Mouse (Mus musculus) cerebellum, adult 18-20 months (tissue): ENCODE measurements around the gene Idh3g.

Source experiments
- DNase-seq, 2 experiments: peaks; one replicate each; pipeline ENCODE4 v3.0.0; 2021

Idh3g gene

DNA sequence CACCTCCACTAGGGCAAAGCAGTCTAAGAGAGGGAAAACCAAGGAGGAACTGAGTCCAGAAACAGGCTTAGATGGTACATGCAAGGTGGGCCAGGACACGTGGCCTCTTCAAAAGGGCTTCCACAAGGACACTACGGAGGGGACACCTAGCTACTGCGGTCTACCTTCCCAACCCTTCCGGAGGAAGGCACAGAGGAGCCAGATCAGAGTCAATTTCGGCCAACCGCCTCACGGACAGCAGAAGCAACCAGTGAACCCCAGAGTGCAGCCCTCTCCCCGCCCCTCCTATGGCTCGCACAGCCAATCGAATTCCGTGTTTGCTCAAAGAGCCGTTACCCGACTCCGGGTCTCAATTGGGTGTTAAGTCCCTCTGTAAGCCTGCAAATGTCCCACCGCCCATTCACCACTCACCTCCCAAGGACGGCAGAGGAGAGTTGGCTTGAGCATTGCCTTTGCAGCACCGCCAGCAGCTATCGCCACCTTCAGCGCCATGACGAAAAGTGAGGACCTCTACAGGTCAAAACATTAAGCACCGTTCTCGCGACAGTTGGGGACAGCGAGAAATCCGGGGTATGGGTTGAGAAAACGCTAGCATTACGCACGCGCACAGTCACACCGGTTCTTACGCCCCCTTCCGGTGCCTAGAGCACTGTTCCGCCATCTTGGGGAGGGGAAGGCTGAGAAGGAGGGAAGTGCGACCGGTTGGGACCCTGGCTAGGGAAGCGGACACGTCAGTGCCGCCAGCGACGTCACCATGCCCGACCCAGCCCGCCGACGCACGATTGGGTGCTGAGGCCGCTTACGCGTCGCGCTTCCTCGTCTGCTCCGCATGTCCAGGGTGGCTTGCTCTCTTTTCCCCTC, at the start of gene Idh3g, which contains the start of gene Ssr4:
TSS of gene Idh3g (minus strand) at position 534 of the 861 bp plus-strand sequence.
TSS of gene Ssr4 (plus strand) at position 665 of the 861 bp plus-strand sequence.
- peak; percentile 89 to 93 for DNase-seq

DNA sequence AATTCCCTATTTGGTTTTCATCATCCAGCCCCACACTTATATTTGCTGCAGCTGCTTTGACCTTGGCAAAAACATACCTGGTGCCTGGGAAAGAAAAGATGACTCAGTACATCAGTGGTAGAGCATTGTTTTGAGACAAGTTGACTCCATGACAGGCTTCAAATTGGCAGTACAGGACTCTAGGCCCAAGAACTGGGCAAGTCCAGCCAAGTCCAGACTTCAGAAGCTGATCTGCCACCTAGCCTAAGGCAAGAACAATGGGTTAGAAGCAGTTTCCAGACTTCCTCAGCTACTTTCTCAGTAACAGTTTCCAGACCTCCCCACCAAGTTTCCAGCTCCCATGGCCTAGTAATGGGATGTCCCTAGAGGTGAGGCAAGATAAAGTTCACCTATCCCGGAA, 49.0 kb upstream of the Idh3g start:
- DNase-seq, result no peak

GRCm38 (mm10) chrX:73824185-73825151, 37.8 kb upstream of the Idh3g start, which contains the start of gene Pdzd4:
TSS of gene Pdzd4 (minus strand) at chrX:73824969.
- peak; percentile 77 to 78 for DNase-seq

DNA sequence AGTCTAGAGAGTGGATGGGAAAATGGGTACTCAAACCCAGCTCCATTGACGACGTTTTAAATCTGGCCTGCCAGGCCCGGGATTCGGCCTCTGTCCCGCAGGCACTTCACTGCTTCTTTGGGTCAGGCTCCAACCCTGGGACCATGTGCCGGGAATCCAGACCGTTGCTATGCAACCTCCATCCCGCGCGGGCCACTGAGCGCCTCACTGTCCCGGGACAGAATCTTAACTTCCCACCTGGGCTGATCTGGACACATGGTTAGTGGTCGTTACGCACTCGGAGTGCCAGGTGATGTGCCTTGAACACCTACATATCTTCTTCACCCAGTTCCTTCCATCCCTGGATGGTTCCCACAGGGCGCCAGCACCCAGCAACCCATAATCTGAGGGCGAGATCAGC, 37.0 kb upstream of the Idh3g start:
- peak in 1 of 2 experiments; percentile 18 for DNase-seq

DNA sequence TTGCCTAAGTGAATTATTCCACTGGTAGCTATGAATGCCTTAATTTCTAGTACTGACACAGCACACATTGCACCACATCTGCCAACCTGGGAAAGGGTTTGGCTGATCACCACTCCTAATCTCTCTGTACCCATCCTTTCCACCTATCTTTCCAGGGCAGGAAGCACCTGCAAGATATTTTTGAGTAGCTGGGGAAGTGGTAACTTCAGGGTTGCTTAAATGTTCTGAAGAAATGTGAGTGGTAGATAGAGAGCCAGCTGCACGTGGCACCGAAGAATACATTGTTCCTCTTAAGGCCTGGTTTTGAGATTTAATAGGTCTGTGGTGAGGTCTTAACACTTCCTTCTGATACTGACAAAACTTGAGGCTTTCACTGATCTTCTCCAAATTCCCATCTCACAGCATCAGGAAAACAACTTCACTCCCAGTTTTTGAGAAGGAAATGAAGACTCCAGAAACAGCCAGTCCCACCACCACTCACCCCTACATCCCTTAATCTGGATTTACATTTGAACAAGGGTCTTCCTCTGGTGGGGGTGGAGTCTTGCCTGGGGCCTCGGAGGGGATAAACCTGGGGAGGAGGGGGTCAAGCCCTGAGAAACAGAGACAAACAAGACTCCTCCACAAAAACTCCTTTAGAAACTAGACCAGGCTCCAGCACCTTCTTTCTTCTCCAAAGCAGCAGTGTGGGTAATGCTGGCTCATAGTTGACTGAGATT, 30.1 kb upstream of the Idh3g start:
- no peak for DNase-seq

- DNase-seq, result no peak
Observed at GRCm38 (mm10) chrX:73815072-73815471, 28.4 kb upstream of the Idh3g start.

GRCm38 (mm10) chrX:73805814-73806213, 19.1 kb upstream of the Idh3g start:
- DNase-seq, result no peak

GRCm38 (mm10) chrX:73798502-73798901, 11.8 kb upstream of the Idh3g start:
- DNase-seq, result peak; percentile 85 to 87

GRCm38 (mm10) chrX:73797511-73797910, 10.8 kb upstream of the Idh3g start:
- no peak for DNase-seq

GRCm38 (mm10) chrX:73793505-73793904, 6.8 kb upstream of the Idh3g start:
- no peak for DNase-seq

DNA sequence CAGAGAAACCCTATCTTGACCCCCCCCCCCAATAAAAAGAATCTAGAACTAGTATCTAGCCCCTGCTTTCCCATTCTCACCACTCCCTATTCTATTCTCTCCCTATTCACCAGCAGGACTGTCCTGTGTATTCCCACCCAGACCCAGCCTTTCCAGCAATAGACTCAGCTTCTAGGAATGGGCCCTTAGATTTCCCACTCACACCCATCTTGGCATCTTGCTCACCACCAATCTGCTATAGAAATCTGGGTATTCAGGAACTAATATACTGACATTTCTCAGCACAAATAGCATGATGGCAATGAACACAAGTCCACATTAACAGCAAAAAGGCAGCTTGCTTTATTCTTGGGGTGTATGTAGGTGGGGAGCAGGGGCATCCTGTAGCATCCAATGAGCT, 6.3 kb upstream of the Idh3g start:
- DNase-seq, result no peak

DNA sequence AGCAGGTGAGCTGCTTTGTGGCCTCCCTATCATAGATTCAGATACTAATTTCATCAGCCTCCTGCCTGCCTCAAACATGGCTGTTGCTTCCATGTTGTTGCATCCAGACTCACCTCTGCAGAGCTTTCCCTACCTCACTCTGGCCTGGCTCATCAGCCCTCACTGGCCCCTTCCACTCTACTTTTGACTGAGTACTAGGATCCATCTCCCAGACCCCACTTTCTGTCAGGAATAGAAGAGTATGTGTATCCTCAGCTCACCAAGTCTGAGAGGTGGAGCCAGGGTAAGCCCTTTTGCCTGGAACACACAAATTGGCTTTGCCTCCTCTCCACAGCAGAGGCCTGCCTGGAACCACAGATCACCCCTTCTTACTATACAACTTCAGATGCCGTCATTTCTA, 1.8 kb upstream of the Idh3g start:
- no peak for DNase-seq

GRCm38 (mm10) chrX:73787225-73787558, 495 bp upstream of the Idh3g start:
- no peak for DNase-seq

GRCm38 (mm10) chrX:73785666-73786065, 1.0 kb downstream of the Idh3g start:
- DNase-seq, result no peak

DNA sequence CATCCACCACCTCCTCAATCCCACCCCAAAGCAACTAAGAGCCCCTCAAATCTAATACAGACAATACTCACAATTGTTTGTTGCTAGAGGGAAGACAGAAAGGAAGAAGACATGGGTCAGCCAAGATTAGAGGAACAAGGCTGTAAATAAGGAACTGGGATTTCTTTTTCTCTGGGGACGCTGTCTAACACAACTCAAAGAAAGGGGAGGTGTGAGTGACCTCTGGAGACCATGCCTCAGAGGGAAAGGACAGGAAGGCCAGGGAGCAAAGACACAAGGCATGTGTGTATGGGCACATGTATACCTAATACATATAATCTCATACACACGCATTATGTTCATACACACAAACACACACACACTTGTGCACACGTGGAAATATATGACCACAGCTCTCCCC, 4.5 kb downstream of the Idh3g start:
- DNase-seq, result no peak

- DNase-seq, result no peak
Observed at GRCm38 (mm10) chrX:73774802-73775483, 11.8 kb downstream of the Idh3g start.

- no peak for DNase-seq
Observed at GRCm38 (mm10) chrX:73774168-73774760, 12.4 kb downstream of the Idh3g start, which contains the start of gene Srpk3. TSS of gene Srpk3 (plus strand) at chrX:73774405.

GRCm38 (mm10) chrX:73767267-73767666, 19.4 kb downstream of the Idh3g start:
- DNase-seq, result no peak

DNA sequence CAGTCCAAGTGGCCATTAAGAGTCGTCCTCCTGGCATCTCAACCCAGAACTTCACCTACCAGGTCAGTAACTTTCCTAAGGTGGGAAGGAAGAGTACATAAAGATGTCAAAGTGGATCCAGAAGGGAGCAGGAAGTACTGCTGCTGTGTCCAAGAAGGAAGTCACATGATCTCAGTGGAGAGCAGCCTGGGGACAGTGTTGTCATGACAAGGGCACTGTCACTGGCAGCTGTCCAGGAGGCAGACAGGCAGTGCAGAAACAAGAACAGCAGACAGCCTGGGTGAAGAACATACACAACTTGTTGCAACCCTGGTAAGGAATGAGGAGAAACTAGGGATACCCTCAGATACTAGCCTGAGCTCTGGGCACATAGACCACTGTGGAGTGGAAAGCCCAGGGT, 21.4 kb downstream of the Idh3g start:
- DNase-seq, result no peak

DNA sequence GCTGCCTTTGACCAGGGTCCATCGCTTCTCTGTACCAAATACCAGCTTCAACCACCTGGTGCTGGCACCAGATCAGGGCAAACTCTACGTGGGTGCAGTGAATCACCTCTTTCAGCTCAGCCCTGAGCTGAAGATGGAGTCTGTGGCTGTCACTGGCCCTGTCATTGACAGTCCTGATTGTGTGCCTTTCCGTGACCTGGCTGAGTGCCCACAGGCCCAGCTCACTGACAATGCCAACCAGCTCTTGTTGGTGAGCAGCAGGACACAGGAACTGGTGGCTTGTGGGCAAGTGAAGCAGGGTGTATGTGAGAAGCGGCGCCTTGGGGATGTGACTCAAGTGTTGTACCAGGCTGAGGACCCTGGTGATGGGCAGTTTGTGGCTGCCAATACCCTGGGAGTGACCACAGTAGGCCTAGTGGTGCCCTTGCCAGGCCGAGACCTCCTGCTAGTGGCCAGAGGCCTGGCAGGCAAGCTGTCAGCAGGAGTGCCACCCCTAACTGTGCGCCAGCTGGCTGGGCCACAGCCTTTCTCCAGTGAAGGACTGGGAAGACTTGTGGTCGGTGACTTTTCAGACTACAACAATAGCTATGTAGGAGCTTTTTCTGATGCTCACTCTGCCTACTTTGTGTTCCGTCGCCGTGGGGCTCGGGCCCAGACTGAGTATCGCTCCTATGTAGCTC, 27.9 kb downstream of the Idh3g start:
- DNase-seq, result peak; percentile 67 to 69
